Mouse (Mus musculus) liver, embryonic 14.5 days (tissue): ENCODE measurements around the gene Fam151a.

Experiments
- CTCF ChIP-seq: IDR thresholded peaks from 2 replicates; pipeline ENCODE4 v1.5.1; 2016; ENCODE audit warnings: antibody characterized with exemption, low read depth, control low read depth
- EP300 ChIP-seq: IDR thresholded peaks from 2 replicates; pipeline ENCODE4 v1.6.1; 2016; ENCODE audit warnings: antibody characterized with exemption, low read depth

DNA sequence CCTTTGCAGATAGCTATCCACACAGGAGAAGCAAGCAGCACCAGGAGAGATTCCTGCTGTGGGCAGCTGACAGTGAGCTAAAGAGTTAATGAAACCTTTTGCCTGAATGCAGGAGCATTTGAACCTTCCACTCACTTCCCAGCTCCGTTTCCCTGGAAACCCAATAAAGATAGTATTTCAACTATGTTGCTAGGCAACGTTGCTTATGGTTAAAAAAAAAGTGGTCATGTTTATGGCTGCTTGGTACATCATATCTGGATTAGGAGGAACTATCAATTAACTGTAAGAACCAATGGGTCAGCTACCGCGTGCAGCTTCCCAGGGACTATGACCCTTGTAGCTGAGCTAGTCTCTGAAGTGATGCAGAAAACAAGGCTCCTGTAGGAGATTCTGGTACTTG lies 32.9 kb upstream of the Fam151a start:
- no peak for TF ChIP-seq CTCF
- no peak for TF ChIP-seq EP300
